Mouse (Mus musculus): ENCODE results near the gene Flywch1.
"Not testable (repeated sequence)": the region's sequence is repeated elsewhere in the genome, so short reads cannot be mapped to it uniquely, and the experiment has no call there.

The Flywch1 gene

DNA sequence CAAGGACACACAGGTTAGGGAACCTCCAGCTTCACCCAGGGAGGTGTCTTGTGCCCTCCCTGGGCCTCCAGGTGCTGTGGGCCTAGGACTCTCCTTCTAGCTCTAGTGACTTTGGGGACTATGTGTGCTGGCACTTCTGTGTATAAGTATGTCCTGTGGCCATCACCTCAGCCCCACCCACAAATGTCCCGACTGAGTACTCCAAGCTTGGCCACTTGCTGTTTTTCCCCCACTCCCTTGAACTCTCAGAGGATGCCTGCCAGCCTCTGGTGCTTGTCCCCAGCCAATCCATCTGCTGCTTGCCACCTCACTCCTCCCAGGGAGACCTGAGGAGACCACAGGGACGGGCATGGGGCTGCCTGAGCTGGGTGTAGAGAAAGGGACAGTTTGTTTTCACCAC lies 7.0 kb upstream of the Flywch1 start:
- DNase-seq (ENCODE audit: low spot score) = no peak

DNA sequence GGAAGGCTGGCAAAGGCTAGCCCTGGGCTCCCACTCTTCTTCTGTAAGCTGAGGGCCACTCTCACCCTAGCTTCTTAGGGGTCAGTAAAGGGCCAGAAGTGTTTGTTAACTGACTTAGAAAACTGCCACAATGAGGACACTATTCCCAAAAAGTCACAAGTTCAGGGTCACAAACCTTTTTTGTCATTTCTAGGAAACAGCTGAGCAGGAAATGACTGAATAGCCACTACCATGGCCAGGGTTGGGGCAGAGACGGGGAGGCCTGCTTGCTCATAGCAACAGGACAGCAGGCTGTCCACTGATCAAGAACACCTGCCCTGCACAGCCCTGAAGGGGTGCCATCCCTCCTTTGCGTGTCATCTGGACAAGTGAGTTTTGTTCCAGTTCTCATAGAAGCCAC lies 5.7 kb upstream of the Flywch1 start:
- no peak for DNase-seq (ENCODE audit: low spot score)

DNA sequence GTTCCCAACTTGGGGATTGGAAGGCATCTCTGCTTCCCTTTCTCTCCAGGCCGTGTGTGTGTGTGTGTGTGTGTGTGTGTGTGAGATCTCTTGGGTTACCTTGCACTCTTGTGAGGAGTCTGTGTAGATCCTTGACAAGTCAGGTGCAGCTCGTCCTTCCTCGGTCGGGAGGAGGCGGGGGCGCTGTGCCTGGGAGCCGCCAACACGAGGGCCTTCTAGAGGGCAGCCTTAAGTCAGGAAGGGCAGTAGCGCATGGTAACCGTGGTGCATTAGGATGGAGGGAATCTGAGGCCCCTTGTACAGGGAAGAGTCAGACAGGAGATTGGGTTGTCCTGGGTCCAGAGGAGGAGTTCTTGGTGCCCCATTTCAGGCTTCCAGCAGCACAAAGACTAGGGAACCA lies 4.8 kb upstream of the Flywch1 start:
- no peak for DNase-seq (ENCODE audit: low spot score)

DNA sequence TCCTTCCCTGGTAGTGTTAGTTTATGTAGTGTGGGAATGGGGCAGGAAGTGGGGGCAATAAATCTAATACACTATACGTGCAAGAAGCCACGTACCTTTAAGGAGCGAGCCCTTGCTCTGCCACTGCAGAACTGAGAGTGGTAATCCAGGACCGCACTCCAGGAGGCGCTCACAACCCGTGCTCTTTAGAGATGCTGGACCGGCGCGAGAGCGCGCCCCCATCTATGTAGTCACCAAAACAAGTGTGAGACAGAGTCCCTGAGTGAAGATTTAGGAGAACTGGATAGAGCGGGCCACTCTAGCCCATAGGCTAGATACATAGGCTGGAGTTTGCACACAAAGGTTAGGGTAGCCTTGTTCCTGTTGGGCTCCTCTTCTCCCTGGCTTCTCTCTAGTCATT lies 2.7 kb upstream of the Flywch1 start:
- peak; percentile 85 for DNase-seq (ENCODE audit: low spot score)

DNA sequence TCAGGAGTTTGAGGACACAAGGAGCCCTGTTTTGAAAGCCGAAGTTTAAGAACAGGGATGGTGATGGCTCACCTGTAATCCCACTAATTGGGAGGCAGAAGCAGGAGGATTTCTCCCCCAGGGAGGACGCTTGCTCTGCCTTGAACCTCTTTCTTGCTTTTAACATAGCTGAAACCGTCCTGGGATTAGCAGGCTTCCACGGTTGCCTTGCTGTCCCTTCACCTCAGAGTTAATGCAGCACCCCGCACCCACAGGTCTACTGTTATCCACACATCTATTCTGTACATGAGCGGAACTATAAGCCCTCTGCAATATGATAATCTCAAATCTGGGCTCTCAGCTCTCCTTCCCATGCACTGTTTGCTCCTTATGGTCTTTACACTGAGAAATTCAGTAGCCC lies 2.3 kb upstream of the Flywch1 start:
- no peak for DNase-seq (ENCODE audit: low spot score)

DNA sequence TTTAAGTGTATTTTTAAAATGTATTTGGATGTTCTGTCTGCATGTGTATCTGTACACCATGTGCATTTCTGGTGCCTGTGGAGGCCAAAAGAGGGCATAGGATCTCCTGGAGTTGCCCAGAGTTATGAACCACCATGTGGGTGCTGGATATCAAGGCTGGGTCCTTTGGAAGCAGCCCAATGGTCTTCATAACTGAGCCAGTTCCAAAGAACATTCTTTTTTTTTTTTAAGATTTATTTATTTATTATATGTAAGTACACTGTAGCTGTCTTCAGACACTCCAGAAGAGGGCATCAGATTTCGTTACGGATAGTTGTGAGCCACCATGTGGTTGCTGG lies 786 bp upstream of the Flywch1 start:
- not testable (repeated sequence) for DNase-seq (ENCODE audit: low spot score)

DNA sequence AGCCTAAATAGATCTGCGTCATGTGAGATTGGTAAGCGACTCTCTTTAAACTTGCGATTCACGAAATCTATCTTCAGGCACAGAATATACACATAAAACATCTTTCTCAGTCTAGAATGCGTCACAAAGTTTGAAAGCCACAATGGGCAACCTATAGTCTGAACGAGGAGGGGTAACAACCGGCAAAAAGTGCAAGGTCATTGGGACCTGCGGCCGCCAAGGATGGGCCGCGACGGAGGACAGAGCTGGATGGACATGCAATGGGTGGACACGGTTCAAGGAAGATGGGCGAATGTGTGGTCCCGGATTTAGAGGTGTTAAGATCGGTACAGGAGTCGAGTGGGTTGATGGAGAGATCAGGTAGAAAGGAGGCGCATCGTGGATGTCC lies 512 bp downstream of the Flywch1 start:
- no peak for DNase-seq (ENCODE audit: low spot score)

DNA sequence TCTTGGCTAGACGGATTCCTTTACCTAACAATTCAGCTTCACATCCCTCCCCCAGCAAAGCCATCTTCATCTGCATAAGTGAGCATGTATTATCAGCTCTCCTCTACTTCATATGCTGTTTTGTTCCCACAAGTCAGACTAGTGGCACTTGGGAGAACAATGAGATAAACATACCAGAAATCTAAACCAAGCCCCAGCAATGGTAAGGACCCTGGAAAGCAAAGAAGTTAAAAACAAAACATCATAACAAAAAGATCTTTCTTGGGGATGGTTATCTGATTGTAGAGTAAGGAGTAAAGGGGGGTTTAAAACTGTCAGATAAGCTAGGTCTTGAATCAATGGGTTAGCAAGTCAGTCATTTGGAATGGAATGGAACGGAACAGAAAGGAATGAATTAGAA lies 909 bp downstream of the Flywch1 start:
- no peak for DNase-seq (ENCODE audit: low spot score)

DNA sequence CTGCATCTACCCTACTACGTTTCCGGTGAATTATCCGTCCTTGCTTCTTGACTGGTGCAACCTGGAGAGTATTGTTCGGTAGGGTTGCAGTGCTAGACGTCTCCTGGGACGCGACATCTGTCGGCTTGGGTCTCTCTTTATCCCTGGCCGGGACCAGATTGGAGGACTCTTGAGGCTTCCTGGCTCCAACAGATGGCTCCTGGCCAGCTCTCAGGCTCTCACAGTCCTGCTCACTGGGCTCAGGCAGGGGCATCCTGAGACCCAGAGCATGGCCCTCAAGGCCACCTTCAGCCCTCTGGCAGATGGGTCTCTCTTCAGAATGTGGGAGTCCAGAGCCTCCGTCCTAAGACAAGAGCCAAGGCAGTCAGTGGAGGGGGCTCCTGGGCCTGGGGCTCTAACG lies 8.4 kb downstream of the Flywch1 start:
- no peak for DNase-seq (ENCODE audit: low spot score)

DNA sequence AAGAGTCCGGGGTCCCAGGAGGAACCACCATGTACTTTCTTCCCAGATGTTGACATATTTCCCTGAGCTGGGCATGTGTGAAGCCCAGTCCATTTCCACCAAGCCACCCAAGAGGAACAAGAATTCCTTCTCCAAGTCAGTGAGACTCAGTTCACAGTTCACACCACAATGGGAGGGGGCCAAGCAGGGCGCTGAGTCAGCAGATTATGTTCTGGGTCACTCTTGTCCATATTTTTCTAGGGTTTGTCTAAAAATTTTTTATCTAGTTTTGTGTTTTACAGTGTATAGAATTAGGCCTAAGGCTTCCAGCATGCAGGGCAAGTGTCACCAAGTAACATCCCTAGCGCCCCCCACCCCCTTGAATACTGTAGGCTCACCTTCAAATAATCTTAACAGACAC lies 10.2 kb downstream of the Flywch1 start:
- no peak for DNase-seq (ENCODE audit: low spot score)

DNA sequence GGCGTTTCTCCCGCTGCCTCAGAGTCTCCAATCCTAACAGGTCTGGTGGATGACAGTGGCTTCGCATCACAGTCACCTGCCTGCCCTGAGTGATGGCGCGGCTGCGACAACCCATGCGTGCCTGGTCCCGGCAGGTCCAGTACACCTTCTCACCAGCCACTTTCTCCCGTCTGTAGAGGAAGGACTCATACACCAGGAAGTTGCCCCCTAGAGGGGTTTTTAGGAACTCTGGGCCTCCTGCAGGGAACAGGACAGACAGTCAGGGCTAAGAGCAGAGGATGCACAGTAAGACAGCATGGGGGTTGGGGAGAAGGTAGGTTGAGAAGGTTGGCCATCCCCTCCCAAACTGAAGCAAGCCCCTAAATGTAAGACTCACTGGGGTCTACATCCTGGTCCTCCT lies 11.2 kb downstream of the Flywch1 start:
- no peak for DNase-seq (ENCODE audit: low spot score)

DNA sequence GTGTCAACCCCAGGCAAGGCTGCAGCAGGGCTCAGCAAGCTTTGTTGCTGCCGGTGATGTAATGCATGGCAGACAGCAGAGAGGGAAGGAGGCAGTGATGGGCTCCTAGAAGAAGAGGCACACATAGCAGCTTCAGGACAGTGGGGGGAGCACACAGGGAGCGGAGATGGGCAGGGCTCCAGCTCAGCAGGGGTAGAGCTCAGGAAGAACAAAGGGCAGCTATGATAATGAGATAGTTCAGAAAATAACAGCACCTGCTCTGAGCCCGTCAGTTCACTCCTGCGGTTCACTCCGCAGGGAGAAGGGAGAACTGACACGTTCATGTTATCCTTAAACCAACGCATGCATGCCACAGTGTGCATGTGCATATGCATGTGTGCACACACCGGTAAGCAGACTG lies 12.6 kb downstream of the Flywch1 start:
- DNase-seq (ENCODE audit: low spot score) = no peak

DNA sequence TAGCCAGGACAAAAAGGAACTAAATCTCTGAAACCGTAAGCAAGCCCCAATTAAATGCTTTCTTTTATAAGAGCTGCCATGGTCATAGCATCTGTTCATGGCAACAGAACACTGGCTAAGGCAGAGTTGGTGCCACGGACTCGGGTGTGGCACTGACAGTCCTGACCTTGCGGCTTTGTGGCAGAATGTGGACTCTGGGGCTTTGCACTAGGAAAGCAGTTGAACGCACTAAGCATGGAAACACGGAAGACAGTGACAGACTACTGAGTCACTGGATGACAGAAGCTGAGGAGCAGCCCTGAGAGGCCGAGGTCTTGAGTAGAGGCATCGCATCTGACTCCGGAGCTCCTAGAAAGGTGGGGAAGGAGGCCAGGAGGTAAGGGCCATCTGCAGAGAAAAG lies 13.8 kb downstream of the Flywch1 start:
- DNase-seq (ENCODE audit: low spot score) = no peak

DNA sequence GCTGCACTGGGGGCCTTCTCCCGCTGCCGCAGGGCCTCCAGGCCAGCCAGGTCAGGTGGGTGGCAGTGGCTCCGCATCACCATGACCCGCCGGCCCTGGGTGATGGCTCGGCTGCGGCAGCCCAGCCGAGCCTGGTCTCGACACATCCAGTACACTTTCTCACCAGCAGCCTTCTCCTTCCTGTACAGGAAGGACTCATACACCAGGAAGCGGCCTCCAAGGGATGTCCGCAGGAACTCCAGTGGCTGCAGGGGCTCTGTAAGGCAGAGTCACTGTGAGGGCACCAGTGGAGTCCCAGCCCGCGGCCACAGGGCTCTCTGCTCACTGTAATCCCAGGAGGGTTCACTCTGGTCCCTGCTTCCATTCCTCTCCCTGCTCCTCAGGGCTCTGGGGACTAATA lies 15.7 kb downstream of the Flywch1 start:
- no peak for DNase-seq (ENCODE audit: low spot score)

DNA sequence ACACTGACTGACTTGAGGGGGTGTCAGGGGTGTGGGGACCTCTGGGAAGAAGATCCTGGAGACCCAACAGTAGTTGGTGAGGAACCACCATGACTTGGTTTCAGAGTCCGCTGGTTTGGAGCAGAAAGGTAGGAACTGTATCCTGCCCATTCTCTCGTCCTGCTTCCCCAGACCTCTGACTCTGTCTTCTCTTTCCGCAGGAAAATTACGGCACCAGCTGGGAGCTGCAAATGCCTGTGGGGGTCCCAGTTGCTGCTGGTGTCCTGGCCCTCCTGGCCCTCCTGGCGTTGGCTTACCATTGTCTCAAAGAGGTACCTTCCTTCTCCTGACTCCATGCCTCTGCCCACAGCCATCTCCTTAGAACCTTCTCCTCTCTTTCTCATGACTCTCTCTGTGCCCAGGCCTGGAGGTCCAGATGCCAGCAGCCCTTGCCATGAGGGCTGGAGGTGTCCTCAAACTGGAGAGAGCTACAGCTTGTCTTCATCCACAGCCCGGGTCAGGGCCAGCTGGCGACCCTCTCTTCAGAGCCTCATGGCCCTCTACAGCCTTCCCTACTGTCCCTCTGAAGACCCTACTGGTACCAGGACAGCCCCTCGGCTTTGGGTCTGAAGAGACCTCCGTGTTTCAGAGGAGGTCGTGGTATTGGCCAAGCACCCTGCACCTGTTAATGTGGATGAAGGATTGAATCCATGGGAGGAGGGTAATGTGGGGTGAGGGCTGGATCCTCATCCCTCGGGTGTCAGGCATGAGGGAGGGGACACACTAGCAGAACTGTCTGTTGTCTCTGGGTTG lies 21.8 kb downstream of the Flywch1 start:
- DNase-seq (ENCODE audit: low spot score) = no peak

DNA sequence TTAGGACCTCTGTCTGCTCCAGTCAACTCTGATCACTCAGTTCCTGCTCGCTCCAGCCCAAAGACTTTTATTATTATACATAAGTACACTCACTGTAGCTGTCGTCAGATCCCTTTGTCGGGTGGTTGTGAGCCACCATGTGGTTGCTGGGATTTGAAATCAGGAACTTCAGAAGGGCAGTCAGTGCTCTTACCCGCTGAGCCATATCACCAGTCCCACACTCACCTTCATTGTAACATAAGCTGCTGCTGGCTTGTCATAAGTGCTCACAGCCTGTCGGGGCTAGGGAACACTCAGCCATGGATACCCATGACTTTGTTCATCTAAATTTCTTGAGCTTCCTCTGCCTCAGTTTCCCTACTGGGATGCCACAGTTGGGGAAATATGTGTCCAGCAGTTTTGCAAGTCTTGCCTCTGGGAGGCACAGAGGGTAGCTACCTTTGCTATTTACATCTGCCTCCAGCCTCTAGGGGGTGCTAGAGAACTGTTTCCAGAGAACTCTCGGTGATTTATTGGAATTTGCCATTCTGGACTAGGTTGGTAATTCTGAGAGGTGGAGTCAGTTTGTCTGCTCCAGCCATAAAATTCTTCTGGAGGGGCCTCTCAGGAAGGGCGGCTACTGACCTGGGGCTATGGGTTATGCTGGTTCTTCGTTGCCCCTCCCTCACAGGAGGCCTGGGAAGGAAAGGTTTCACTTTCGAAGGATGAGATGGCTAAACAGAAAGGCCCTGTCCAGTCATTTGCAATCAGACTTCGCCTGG lies 22.6 kb downstream of the Flywch1 start:
- DNase-seq (ENCODE audit: low spot score) = peak; percentile 74

DNA sequence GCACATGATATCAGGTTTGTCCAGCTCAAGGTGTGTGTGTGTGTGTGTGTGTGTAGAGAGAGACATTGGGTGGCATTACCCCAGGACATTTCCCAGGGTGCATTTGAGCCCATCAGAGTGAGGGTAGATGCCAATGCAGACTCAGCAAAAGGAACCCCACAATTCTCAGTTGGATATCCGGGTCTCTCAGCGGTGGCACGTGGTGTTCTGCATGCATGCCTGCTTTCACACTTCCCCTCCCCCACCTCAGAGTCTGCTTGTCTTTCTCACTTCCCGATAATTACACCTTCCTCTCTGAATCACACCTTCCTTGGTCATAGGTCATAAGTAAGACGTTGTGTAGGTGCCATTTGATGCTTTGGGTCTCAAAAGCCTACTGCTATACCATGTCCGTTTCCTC lies 23.4 kb downstream of the Flywch1 start:
- no peak for DNase-seq (ENCODE audit: low spot score)

DNA sequence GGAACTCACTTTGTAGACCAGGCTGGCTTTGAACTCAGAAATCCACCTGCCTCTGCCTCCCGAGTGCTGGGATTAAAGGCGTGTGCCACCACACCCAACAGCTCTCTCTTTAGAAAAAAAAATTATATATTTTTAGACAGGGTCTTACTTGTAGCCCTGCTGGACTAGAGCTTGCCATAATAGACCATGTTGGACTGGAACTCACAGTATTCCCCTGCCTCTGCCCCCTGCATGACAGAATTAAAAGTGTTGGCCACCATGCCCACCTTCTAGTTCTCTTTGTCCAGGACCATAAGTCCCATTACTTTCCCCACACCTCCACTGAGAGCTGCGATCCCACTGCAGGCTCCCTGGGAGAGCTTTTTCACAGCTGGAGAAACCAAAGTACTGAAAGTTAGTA lies 23.9 kb downstream of the Flywch1 start:
- no peak for DNase-seq (ENCODE audit: low spot score)

DNA sequence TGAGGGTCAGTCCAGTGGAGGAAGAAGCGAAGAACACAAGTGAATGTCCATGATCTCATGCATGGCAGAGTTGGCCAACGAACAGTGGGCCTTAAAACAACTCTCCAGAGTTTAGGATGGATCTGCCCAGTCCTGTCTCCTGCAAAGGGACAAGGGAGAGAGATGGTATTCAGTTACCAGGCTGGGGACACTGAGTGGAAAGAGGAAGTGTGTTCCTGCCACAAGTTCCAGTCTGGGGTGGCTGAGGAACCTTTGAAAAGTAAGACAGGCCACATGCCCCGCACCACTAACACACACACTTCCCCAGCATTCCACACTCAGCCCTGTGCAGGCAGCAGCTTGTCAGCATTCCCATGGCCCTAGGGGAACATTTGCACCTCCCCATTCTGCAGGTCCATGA lies 24.6 kb downstream of the Flywch1 start:
- no peak for DNase-seq (ENCODE audit: low spot score)

DNA sequence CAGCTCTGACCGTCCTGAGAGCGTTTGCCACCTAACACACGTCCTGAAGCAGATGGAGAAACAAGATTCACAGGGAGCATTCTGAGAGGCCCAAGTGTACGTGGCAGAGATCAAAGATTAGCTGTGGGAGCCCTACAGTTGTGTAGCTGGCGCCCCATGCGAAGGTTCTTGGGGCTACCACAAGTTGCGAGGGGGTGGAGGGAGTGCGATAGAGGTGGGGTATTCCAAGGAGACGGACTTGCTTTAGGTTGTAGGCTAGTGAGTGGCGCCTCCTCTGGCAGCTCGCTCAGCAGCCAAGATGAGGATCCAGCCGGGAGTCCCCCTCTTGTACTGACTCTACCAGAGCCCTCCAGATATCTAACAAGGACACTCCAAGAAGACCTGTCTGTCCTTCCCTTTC lies 25.1 kb downstream of the Flywch1 start:
- no peak for DNase-seq (ENCODE audit: low spot score)

DNA sequence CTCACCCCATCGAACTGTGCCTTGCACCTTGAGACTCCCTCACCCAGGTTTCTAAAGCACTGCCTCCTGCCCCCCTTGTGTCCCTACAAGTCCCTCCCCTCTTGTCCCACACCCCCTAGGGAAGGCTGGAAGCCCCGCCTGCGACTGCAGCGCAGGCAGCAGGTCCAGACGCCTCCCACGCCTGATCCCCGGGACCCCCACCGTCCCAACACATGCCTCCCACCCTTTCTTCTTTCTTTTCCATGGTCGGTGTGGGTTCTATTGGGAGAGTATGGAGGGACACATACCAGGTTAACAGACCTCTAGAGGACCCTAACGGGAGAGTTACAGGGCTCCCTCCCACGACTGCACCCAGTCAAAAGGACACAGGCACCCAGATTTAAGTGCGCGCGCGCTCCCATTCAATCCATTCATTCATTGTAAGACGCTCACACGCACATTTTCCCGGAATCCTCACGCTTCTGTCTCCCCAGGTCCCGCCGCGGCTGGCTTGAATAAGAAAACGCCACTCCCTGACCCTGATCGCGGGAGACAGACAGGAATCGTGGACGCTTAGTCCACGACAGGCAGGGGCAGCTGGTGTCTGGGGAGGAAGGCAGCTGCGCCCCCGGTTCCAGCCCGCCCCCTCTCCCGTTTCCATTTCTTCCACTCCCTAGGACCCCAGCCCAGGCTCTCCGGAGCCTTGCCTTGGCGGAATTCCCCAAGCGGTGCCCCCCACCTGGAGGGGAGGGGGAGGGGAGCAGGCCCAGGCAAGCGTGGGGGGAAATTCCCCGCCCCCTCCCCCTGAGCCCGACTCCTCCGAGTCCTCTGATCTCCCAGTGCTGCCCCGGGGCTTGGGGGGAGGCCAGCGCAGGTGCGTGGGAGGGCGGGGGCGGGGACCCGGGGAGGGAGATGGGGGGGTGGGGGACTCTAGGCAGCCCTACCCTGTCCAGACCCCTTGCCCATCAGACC lies 25.8 kb downstream of the Flywch1 start, which contains the start of gene Kremen2:
Gene Kremen2 (minus strand): TSS at position 533 of the 951 bp plus-strand sequence.
- DNase-seq (ENCODE audit: low spot score) = no peak

DNA sequence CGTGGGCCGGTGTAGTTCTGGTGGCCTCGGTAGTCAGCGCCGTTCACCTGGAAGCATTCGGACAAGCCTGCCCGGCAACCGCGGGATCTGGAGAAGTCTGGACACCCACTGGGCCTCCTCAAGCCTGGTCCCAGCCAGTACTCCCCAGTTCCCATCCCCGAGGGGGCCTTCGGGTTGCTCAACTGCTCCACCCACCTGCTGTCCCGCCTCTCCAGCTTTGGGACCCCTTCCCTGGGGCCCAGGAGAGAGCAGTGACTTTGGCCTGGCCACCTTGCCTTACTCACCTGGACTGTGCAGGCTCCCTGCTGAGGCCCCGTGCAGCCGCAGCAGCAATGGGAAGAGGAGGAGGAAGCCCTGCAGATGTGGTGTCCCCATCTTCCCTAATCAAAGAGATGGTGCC lies 26.8 kb downstream of the Flywch1 start:
- DNase-seq (ENCODE audit: low spot score) = no peak

DNA sequence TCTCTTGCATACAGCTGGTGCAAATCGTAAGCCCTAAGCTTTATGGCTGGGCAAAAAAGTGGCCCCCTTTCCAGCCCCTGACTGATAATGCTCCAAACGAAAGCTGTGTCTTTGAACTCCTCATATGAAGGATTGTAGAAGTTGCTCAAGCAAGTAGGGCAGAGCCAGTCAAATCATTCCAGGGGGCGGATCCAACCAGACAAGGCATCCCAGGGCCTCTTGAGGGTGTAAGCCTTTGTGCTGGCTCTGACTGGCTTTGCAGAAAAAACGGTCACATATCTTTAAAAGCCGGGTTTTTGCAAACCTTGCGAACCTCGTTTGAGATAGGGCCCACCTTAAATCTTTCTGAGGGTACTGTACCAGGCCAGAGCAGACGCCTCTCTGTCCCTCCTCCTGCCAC lies 27.3 kb downstream of the Flywch1 start:
- DNase-seq (ENCODE audit: low spot score) = no peak

All from layer of hippocampus, adult 11-12 months (tissue).